Mouse (Mus musculus) midbrain, embryonic 11.5 days (tissue): ENCODE data around the gene Mknk1. TPM values are rescaled to one million over a fixed set of nuclear protein-coding genes. Genes with fewer than 3 reads are reported as not detected.

ENCODE experiments used
- ATAC-seq: fragments of 200-750 bp; cut with Nextera tagmentation; 2 replicates; pipeline ENCODE4 v1.8.0; 2017; ENCODE audit warnings: moderate TSS enrichment, moderate library complexity; ENCODE audit not compliant: low FRiP score
- DNase-seq: peaks from one replicate; pipeline ENCODE4 v3.0.0; 2015; ENCODE audit warnings: low spot score; ENCODE audit errors: missing footprints
- H3K27ac ChIP-seq: fragments of 300-500 bp; sonication (generic); 2 replicates; pipeline ENCODE4 v1.5.1; 2014; ENCODE audit warnings: low read depth, low read length
- H3K27me3 ChIP-seq: fragments of 300-500 bp; sonication (generic); 2 replicates; pipeline ENCODE4 v1.6.1; 2014; ENCODE audit warnings: mild to moderate bottlenecking, low read length, moderate library complexity, mixed read lengths; ENCODE audit not compliant: control insufficient read depth, insufficient read depth
- H3K36me3 ChIP-seq: fragments of 300-500 bp; sonication (generic); 2 replicates; pipeline ENCODE4 v1.6.1; 2014; ENCODE audit warnings: mild to moderate bottlenecking, low read length, moderate library complexity, mixed read lengths; ENCODE audit not compliant: control insufficient read depth, insufficient read depth
- H3K4me1 ChIP-seq: fragments of 300-500 bp; sonication (generic); 2 replicates; pipeline ENCODE4 v1.6.1; 2014; ENCODE audit warnings: low read length; ENCODE audit not compliant: control insufficient read depth, insufficient read depth
- H3K4me2 ChIP-seq: fragments of 300-500 bp; sonication (generic); 2 replicates; pipeline ENCODE4 v1.6.1; 2014; ENCODE audit warnings: mild to moderate bottlenecking, moderate library complexity
- H3K4me3 ChIP-seq: fragments of 300-500 bp; sonication (generic); 2 replicates; pipeline ENCODE4 v1.5.1; 2014; ENCODE audit warnings: low read depth, low read length
- H3K9ac ChIP-seq: fragments of 300-500 bp; sonication (generic); 2 replicates; pipeline ENCODE4 v1.6.1; 2014; ENCODE audit warnings: low read length
- H3K9me3 ChIP-seq: fragments of 300-500 bp; sonication (generic); 2 replicates; pipeline ENCODE4 v1.6.1; 2016; ENCODE audit warnings: low read length; ENCODE audit not compliant: control insufficient read depth
- WGBS: fragments of 180-500 bp; shearing (Covaris S2); extraction: QIAGEN DNeasy Blood & Tissue Kit; methylation state at CpG from one replicate; pipeline ENCODE4 v1.1.7; 2014; 5-methylcytosine and 5-hydroxymethylcytosine counted together
- polyA plus RNA-seq: library from polyadenylated mRNA; unstranded; fragments of >200 nt; fragmentation: Nextera tagmentation; extraction: Ambion mirVana; gene quantifications from 2 replicates; pipeline ENCODE4 v1.2.1, GENCODE M21; 2014

Gene Mknk1
- polyA plus RNA-seq, 1 experiment from 2014 or later = 17.9 TPM

- no peaks in the 10 kb centered on the region for H3K27me3 ChIP-seq
- no peak overlapping the region for H3K27ac ChIP-seq
- no peaks in the 10 kb centered on the region for H3K36me3 ChIP-seq
- no peaks in the 10 kb centered on the region for H3K9me3 ChIP-seq
- no peaks in the 10 kb centered on the region for H3K4me1 ChIP-seq
- H3K4me2 ChIP-seq = no peak overlapping the region
- DNase-seq (no peak), ATAC-seq (no peak)
- WGBS = 77% methylated on average over 3 of the region's 3 CpGs
- no peak overlapping the region for H3K9ac ChIP-seq
- H3K4me3 ChIP-seq = no peak overlapping the region
Observed at GRCm38 (mm10) chr4:115821928-115822327, 17.1 kb upstream of the Mknk1 start.

GRCm38 (mm10) chr4:115824178-115824577, 14.8 kb upstream of the Mknk1 start:
- 78% methylated on average over 2 of the region's 2 CpGs for WGBS
- no peaks in the 10 kb centered on the region for H3K36me3 ChIP-seq
- ATAC-seq (no peak), DNase-seq (peak; percentile 8)
- H3K27ac ChIP-seq = no peak overlapping the region
- no peak overlapping the region for H3K4me3 ChIP-seq
- H3K4me1 ChIP-seq = peaks cover 3% of the 10 kb centered on the region
- no peak overlapping the region for H3K4me2 ChIP-seq
- H3K27me3 ChIP-seq = no peaks in the 10 kb centered on the region
- no peak overlapping the region for H3K9ac ChIP-seq
- no peaks in the 10 kb centered on the region for H3K9me3 ChIP-seq

- 89% methylated on average over 2 of the region's 2 CpGs for WGBS
- Histone ChIP-seq H3K27me3 (no peaks in the 10 kb centered on the region), H3K27ac (no peak overlapping the region), H3K4me3 (no peak overlapping the region), H3K4me1 (peaks cover 3% of the 10 kb centered on the region), H3K9me3 (no peaks in the 10 kb centered on the region), H3K36me3 (no peaks in the 10 kb centered on the region), H3K4me2 (no peak overlapping the region), H3K9ac (no peak overlapping the region)
- ATAC-seq (no peak), DNase-seq (no peak)
Observed at GRCm38 (mm10) chr4:115825271-115825670, 13.7 kb upstream of the Mknk1 start.

- WGBS = 76% methylated on average over 3 of the region's 3 CpGs
- no peak overlapping the region for H3K27ac ChIP-seq
- no peak for DNase-seq
- no peaks in the 10 kb centered on the region for H3K36me3 ChIP-seq
- no peak overlapping the region; the same call in 1 of the 2 replicates for H3K4me3 ChIP-seq
- peaks cover 3% of the 10 kb centered on the region for H3K4me1 ChIP-seq
- no peaks in the 10 kb centered on the region for H3K9me3 ChIP-seq
- no peak overlapping the region for H3K9ac ChIP-seq
- H3K4me2 ChIP-seq = peak overlapping the region; percentile 91; the same call in 1 of the 2 replicates
- ATAC-seq = no peak
- no peaks in the 10 kb centered on the region for H3K27me3 ChIP-seq
Observed at GRCm38 (mm10) chr4:115827066-115827465, 11.9 kb upstream of the Mknk1 start.

- Histone ChIP-seq H3K27me3 (no peaks in the 10 kb centered on the region), H3K9me3 (no peaks in the 10 kb centered on the region), H3K9ac (peak overlapping the region; percentile 77), H3K27ac (0 out of 2 replicates have a peak overlapping the region, but pooled peaks have one; percentile 55), H3K36me3 (no peaks in the 10 kb centered on the region), H3K4me3 (peak overlapping the region; percentile 75), H3K4me2 (peak overlapping the region; percentile 91), H3K4me1 (peaks cover 3% of the 10 kb centered on the region)
- ATAC-seq (no peak), DNase-seq (no peak)
- 6% methylated on average over 4 of the region's 4 CpGs for WGBS
Observed at GRCm38 (mm10) chr4:115827535-115827887, 11.5 kb upstream of the Mknk1 start.

- H3K4me3 ChIP-seq = peak within 1 kb of the TSS; percentile 75
- H3K9me3 ChIP-seq = no peaks in the 10 kb centered on the region
- WGBS = under 1% methylated on average over 56 of the region's 57 CpGs
- peak within 1 kb of the TSS; percentile 55 for H3K27ac ChIP-seq
- peak; percentile 93 for ATAC-seq
- H3K36me3 ChIP-seq = no peaks in the 10 kb centered on the region
- no peaks in the 10 kb centered on the region for H3K27me3 ChIP-seq
- H3K9ac ChIP-seq = peak within 1 kb of the TSS; percentile 77
- peaks cover 3% of the 10 kb centered on the region for H3K4me1 ChIP-seq
- peak within 1 kb of the TSS; percentile 91 for H3K4me2 ChIP-seq
- peak; percentile 97 for DNase-seq
Observed at GRCm38 (mm10) chr4:115827888-115828571, 11.0 kb upstream of the Mknk1 start, which contains the start of gene Mob3c. Gene Mob3c (plus strand): TSS chr4:115828092.

GRCm38 (mm10) chr4:115828572-115828902, 10.5 kb upstream of the Mknk1 start:
- H3K27ac ChIP-seq = no peak overlapping the region
- no peak for DNase-seq
- ATAC-seq = no peak; the same call in 1 of the 2 replicates
- H3K4me1 ChIP-seq = peaks cover 3% of the 10 kb centered on the region
- no peaks in the 10 kb centered on the region for H3K36me3 ChIP-seq
- peak overlapping the region; percentile 91 for H3K4me2 ChIP-seq
- peak overlapping the region; percentile 75 for H3K4me3 ChIP-seq
- no peaks in the 10 kb centered on the region for H3K9me3 ChIP-seq
- H3K9ac ChIP-seq = peak overlapping the region; percentile 77
- no peaks in the 10 kb centered on the region for H3K27me3 ChIP-seq
- WGBS = 7% methylated on average over 8 of the region's 8 CpGs

GRCm38 (mm10) chr4:115830491-115830890, 8.5 kb upstream of the Mknk1 start:
- Histone ChIP-seq H3K27me3 (no peaks in the 10 kb centered on the region), H3K9me3 (no peaks in the 10 kb centered on the region), H3K4me2 (no peak overlapping the region), H3K36me3 (no peaks in the 10 kb centered on the region), H3K4me3 (no peak overlapping the region), H3K27ac (no peak overlapping the region), H3K4me1 (peaks cover 3% of the 10 kb centered on the region), H3K9ac (no peak overlapping the region)
- WGBS = 88% methylated on average over 5 of the region's 5 CpGs
- ATAC-seq = no peak
- DNase-seq = no peak

GRCm38 (mm10) chr4:115831221-115831620, 7.8 kb upstream of the Mknk1 start:
- Histone ChIP-seq H3K4me3 (no peak overlapping the region), H3K4me1 (peaks cover 3% of the 10 kb centered on the region), H3K27me3 (no peaks in the 10 kb centered on the region), H3K27ac (no peak overlapping the region), H3K9me3 (no peaks in the 10 kb centered on the region), H3K4me2 (no peak overlapping the region), H3K36me3 (no peaks in the 10 kb centered on the region), H3K9ac (no peak overlapping the region)
- WGBS = 97% methylated on average over 22 of the region's 22 CpGs
- peak; percentile 37 for DNase-seq
- no peak for ATAC-seq
